Mouse (Mus musculus) embryo, embryonic 10.5 days (tissue): ENCODE measurements around the gene Tmem231.

ENCODE experiments used
- DNase-seq: peaks from one replicate; pipeline ENCODE4 v3.0.0-alpha.2; 2015; ENCODE audit warnings: low spot score

The Tmem231 gene

GRCm38 (mm10) chr8:111905500-111906121 lies 28.1 kb downstream of the Tmem231 start:
- DNase-seq: no peak

DNA sequence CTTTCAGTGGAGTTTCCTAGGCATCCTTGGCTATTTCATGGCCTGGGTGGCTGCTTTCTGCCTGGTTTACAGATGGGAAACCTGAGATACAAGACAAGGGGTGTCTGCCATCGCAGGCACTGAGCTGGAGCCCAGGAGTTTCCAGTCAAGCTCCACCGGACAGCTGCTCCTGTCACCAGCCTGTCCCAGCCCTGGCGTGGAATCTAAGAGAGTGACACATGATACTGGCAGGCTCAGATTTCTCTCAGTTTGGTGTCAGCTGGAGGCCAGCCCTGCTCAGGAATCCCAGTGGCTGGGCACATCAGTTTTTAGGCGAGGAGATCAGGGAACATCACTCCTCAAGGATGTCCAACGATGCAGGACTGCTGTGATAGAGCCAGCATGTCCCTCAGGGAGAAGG lies 31.6 kb downstream of the Tmem231 start:
- peak; percentile 59 for DNase-seq

- DNase-seq: no peak
These were observed 35.1 kb downstream of the Tmem231 start for GRCm38 (mm10) chr8:111898586-111898985.

GRCm38 (mm10) chr8:111894955-111895354 lies 38.7 kb downstream of the Tmem231 start:
- no peak for DNase-seq

- DNase-seq: no peak
These were observed 41.1 kb downstream of the Tmem231 start for GRCm38 (mm10) chr8:111892615-111893014.

GRCm38 (mm10) chr8:111891983-111892382 lies 41.7 kb downstream of the Tmem231 start:
- DNase-seq: no peak

DNA sequence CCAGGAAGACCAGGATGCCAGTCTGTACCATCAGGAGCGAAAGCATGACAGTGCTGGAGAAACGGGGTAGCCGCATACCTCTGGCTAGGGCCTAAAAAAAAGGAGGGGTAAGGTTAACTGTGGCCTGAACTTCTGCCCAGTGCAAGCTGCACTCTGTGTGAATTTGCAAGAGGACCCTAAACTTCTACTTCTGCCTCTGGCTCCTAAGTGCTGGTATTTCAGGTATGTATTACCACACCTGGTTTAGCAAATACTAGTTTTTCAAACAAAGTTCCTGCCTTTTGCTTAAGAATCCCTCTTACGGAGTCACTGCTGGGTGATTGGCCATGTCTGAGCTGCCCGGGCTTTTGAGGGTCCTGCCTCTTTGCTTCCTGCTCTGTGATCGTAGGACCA lies 42.8 kb downstream of the Tmem231 start:
- no peak for DNase-seq

- DNase-seq: no peak
These were observed 43.5 kb downstream of the Tmem231 start for GRCm38 (mm10) chr8:111889931-111890910.

- DNase-seq: no peak
These were observed 45.5 kb downstream of the Tmem231 start for GRCm38 (mm10) chr8:111888091-111888650.

DNA sequence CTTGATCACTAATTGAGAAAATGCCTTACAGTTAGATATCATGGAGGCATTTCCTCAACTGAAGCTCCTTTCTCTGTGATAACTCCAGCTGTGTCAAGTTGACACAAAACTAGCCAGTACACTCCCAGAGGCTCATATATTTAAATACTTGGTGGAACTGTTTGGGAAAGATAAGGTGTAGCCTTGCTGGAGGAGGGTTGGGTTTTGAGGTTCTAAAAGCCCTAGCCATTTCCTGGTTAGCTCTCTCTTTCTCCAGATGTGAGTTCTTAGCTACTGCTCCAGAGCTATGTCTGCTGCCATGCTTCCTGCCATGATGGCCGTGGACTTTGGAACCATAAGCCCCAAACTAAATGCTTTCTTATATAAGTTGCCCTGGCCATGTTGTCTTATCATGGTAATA lies 46.2 kb downstream of the Tmem231 start:
- DNase-seq: no peak

- no peak for DNase-seq
These were observed 50.1 kb downstream of the Tmem231 start for GRCm38 (mm10) chr8:111883615-111884014.

DNA sequence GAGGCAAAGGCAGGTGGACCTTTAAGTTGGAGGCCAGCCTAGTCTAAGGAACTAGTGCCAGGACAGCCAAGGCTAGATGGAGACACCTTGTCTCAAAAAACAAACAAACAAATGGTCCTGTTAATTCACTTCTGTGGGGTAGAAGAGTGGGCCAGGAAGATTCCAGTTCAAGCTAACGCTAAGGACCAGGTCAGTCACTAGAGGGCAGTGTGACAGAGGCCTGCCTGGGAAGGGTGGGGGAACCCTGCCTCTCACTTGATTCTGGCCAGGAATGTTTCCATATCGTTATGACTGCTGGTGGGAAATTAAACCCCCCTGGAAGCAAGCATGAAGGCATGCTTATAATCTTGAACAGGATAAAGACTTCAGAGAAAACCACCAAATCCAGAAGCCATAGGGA lies 52.1 kb downstream of the Tmem231 start:
- DNase-seq: peak; percentile 80

- DNase-seq: no peak
These were observed 56.0 kb downstream of the Tmem231 start for GRCm38 (mm10) chr8:111877711-111878110.

DNA sequence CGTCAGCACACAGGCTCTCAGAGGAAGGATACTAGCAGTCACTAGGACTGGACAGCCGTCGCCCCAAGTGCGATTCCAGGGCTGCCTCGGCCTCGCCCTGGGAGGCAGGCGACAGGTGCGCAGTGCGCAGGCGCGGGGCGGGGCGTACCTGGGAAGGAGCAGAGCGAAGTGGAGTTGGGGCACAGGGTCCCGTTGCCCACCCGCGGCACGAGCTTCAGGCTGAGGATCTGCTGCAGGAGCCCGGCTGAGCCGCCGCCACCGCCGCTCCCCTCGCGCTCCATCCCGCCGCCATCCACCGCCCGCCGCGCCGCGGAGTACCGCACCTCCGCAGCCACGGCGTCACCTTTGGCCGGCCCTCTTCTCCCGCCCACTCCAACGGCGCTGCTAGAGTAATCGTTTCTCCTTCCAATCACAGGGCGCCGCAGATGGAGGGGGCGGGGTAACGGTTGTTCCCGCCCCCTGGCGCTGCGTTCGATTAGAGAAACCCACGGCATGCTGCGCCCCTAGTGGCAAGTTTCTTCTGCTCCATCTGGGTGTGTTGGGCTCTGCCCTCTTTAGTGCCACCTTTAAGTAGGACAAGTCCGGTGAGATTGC lies 57.2 kb downstream of the Tmem231 start, which contains the start of gene Tmem170:
Gene Tmem170 (minus strand): TSS at position 396 of the 594 bp plus-strand sequence.
- DNase-seq: peak; percentile 100

DNA sequence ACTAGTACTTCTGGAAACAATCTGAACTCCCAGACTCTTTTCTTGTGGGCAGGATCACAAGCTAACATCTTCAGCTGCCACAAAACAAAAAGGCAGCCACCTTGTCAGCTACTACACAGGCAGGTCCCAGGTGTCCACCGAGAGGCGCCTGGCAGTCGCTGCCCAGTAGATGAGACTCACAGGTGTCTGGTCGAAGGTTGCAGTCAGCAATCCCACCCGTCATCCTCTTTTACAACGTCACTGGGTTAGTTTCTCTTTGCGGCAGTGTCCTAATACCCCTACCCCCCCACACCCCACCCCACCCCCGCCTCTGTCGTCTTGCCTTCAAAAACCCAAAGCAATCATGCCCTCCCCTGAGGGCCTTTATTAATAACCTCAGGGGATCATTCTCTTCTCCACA lies 57.9 kb downstream of the Tmem231 start:
- no peak for DNase-seq

- no peak for DNase-seq
These were observed 62.4 kb downstream of the Tmem231 start for GRCm38 (mm10) chr8:111871278-111871677.

DNA sequence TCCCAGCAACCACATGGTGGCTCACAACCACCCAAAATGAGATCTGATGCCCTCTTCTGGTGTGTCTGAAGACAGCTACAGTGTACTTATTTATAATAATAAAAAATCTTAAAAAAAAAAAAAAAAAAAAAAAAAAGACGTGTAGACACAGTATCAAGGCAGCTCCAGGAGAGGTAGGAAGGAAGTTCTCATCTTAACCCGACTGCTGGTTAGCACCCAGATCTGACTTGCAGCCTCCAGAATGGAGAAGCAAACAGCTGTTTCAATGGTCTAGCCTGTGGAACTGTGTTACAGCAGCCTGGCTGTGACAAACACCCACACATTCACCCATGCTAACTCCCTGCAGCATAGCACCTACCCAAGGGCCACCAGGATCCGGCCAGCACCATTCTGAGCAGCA lies 63.3 kb downstream of the Tmem231 start:
- no peak for DNase-seq

- DNase-seq: no peak
These were observed 65.0 kb downstream of the Tmem231 start for GRCm38 (mm10) chr8:111868664-111869063.

DNA sequence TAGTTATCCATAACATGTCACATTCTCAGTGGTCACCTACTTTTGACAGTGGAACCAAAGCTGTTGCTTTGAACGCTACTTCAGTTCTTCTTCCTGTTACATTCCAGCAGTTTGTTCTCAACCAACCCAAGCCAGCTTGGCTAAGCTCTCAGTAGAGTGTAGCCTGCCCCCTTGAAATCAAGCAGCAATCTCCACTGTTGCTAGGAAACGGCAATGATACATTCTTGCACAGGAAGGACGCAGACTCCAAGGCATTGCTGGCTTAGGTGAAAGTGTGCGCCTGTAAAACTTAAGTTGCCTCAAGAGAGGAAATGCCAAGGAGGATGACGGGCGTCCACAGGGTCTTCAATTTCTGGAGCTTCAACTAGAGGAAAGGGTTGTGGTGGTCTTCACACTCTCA lies 67.8 kb downstream of the Tmem231 start:
- no peak for DNase-seq

GRCm38 (mm10) chr8:111865130-111865852 lies 68.4 kb downstream of the Tmem231 start:
- no peak for DNase-seq

DNA sequence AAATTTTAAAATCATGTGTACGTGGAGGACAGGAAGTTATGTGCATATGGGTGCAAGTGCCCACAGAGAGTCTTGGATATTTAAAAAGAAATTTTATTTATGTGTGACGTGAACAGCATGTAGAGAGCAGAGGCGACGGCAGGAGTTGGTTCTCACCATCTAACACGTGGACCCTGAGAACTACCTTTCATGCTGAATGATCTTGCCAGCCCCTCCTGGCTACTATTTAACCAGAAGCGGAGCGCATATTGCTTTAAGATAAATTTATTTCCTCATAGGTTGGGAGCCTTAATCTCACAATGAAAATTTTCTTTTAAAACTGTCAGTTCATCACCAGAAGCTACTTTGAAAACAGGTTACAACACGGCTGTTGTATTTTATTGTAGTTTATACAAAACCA lies 69.0 kb downstream of the Tmem231 start:
- DNase-seq: no peak

DNA sequence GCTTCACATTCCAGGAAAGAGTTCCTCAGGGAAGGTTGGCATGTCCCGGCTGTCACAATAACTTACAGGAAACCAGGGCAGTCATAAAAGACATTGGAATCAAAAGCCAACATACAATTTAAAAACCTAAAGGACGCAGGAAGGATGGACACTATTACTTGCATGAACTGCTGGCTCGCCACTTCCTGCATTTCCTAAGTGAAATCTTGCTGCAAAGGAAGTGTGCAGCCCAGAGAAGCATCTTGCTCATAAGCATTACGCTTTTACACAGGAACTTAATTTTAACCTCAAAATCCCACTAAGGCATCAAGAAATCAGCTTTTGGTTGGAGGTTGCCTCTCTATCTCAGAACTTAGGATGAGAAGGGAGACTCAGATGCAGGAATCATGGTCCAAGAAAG lies 70.4 kb downstream of the Tmem231 start:
- no peak for DNase-seq
